Mouse (Mus musculus): ENCODE measurements around the gene Arl15. TPM values are rescaled to one million over a fixed set of nuclear protein-coding genes. Genes with fewer than 3 reads are reported as not detected.

Arl15 gene
- polyA plus RNA-seq, 1 experiment from 2014 or later = 11.8 TPM

- no peak overlapping the region for H3K9ac ChIP-seq
- ATAC-seq (ENCODE audit: insufficient read depth) (no peak), DNase-seq (no peak)
- WGBS = 84% methylated on average over 7 of the region's 7 CpGs
- H3K27me3 ChIP-seq (ENCODE audit: insufficient read depth, low read length) = no peaks in the 10 kb centered on the region
- H3K9me3 ChIP-seq (ENCODE audit: low read depth, low read length) = no peaks in the 10 kb centered on the region
- no peak for TF ChIP-seq CTCF (IDR thresholded peaks at IDR 0.05; ENCODE audit: low read depth)
- H3K4me3 ChIP-seq (ENCODE audit: low read depth, low read length) = no peak overlapping the region
- no peak overlapping the region for H3K4me2 ChIP-seq
- H3K4me1 ChIP-seq (ENCODE audit: insufficient read depth) = no peaks in the 10 kb centered on the region
- H3K27ac ChIP-seq (ENCODE audit: low read depth) = no peak overlapping the region
- no peaks in the 10 kb centered on the region for H3K36me3 ChIP-seq (ENCODE audit: insufficient read depth)
These were observed 313.2 kb downstream of the Arl15 start for GRCm38 (mm10) chr13:114107499-114107898.

- no peak for DNase-seq
- Histone ChIP-seq H3K27me3 (ENCODE audit: insufficient read depth, low read length) (no peaks in the 10 kb centered on the region), H3K9me3 (ENCODE audit: low read depth, low read length) (no peaks in the 10 kb centered on the region), H3K4me2 (no peak overlapping the region), H3K36me3 (ENCODE audit: insufficient read depth) (no peaks in the 10 kb centered on the region), H3K4me3 (ENCODE audit: low read depth, low read length) (no peak overlapping the region), H3K9ac (no peak overlapping the region), H3K27ac (ENCODE audit: low read depth) (no peak overlapping the region), H3K4me1 (ENCODE audit: insufficient read depth) (no peaks in the 10 kb centered on the region)
- 79% methylated on average over 10 of the region's 10 CpGs for WGBS
- no peak for TF ChIP-seq CTCF (IDR thresholded peaks at IDR 0.05; ENCODE audit: low read depth)
- no peak for ATAC-seq (ENCODE audit: insufficient read depth)
These were observed 315.1 kb downstream of the Arl15 start for GRCm38 (mm10) chr13:114109441-114109840.

- no peak for TF ChIP-seq CTCF (IDR thresholded peaks at IDR 0.05; ENCODE audit: low read depth)
- Histone ChIP-seq H3K27me3 (ENCODE audit: insufficient read depth, low read length) (no peaks in the 10 kb centered on the region), H3K36me3 (ENCODE audit: insufficient read depth) (no peaks in the 10 kb centered on the region), H3K9me3 (ENCODE audit: low read depth, low read length) (no peaks in the 10 kb centered on the region), H3K4me3 (ENCODE audit: low read depth, low read length) (no peak overlapping the region), H3K27ac (ENCODE audit: low read depth) (no peak overlapping the region), H3K9ac (no peak overlapping the region), H3K4me1 (ENCODE audit: insufficient read depth) (no peaks in the 10 kb centered on the region), H3K4me2 (no peak overlapping the region)
- ATAC-seq (ENCODE audit: insufficient read depth) (no peak), DNase-seq (no peak)
- WGBS = 40% methylated on average over 4 of the region's 4 CpGs
These were observed 315.5 kb downstream of the Arl15 start for GRCm38 (mm10) chr13:114109845-114110244.

GRCm38 (mm10) chr13:114113516-114113915 lies 319.2 kb downstream of the Arl15 start:
- Histone ChIP-seq H3K27me3 (ENCODE audit: insufficient read depth, low read length) (no peaks in the 10 kb centered on the region), H3K4me3 (ENCODE audit: low read depth, low read length) (no peak overlapping the region), H3K4me1 (ENCODE audit: insufficient read depth) (no peaks in the 10 kb centered on the region), H3K27ac (ENCODE audit: low read depth) (no peak overlapping the region), H3K36me3 (ENCODE audit: insufficient read depth) (no peaks in the 10 kb centered on the region), H3K9ac (no peak overlapping the region), H3K4me2 (no peak overlapping the region), H3K9me3 (ENCODE audit: low read depth, low read length) (no peaks in the 10 kb centered on the region)
- WGBS = 69% methylated on average over 2 of the region's 2 CpGs
- DNase-seq = no peak
- TF ChIP-seq CTCF (IDR thresholded peaks at IDR 0.05; ENCODE audit: low read depth) = no peak
- no peak for ATAC-seq (ENCODE audit: insufficient read depth)

- no peaks in the 10 kb centered on the region for H3K9me3 ChIP-seq (ENCODE audit: low read depth, low read length)
- no peak overlapping the region for H3K4me3 ChIP-seq (ENCODE audit: low read depth, low read length)
- H3K36me3 ChIP-seq (ENCODE audit: insufficient read depth) = no peaks in the 10 kb centered on the region
- DNase-seq = no peak
- 87% methylated on average over 12 of the region's 12 CpGs for WGBS
- H3K9ac ChIP-seq = no peak overlapping the region
- ATAC-seq (ENCODE audit: insufficient read depth) = no peak
- no peaks in the 10 kb centered on the region for H3K27me3 ChIP-seq (ENCODE audit: insufficient read depth, low read length)
- H3K27ac ChIP-seq (ENCODE audit: low read depth) = no peak overlapping the region
- no peak overlapping the region for H3K4me2 ChIP-seq
- no peak for TF ChIP-seq CTCF (IDR thresholded peaks at IDR 0.05; ENCODE audit: low read depth)
- H3K4me1 ChIP-seq (ENCODE audit: insufficient read depth) = no peaks in the 10 kb centered on the region
These were observed 320.3 kb downstream of the Arl15 start for GRCm38 (mm10) chr13:114114586-114114985.

DNA sequence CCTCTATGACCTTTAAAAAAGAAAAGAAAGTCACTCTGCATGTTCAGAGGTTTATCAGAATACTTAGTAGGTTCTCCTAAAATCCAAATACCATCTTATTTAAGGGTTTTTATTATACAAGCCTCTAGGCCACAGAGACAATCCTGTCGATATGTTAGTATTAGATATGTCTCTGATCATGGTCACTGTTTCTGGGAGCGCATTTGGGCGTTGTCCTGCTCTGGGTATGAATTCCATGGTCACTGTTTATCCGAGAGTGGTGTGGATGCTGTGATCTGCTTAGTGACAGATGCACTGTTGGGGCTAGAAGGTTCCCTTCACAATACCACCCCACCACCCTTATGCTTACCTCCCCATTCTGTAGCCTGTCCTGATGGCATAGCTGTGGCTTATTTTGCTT lies 320.8 kb downstream of the Arl15 start:
- Histone ChIP-seq H3K4me1 (ENCODE audit: insufficient read depth) (no peaks in the 10 kb centered on the region), H3K9ac (no peak overlapping the region), H3K36me3 (ENCODE audit: insufficient read depth) (no peaks in the 10 kb centered on the region), H3K4me2 (no peak overlapping the region), H3K27me3 (ENCODE audit: insufficient read depth, low read length) (no peaks in the 10 kb centered on the region), H3K9me3 (ENCODE audit: low read depth, low read length) (no peaks in the 10 kb centered on the region), H3K4me3 (ENCODE audit: low read depth, low read length) (no peak overlapping the region), H3K27ac (ENCODE audit: low read depth) (no peak overlapping the region)
- 87% methylated on average over 4 of the region's 4 CpGs for WGBS
- no peak for ATAC-seq (ENCODE audit: insufficient read depth)
- TF ChIP-seq CTCF (IDR thresholded peaks at IDR 0.05; ENCODE audit: low read depth) = no peak
- no peak for DNase-seq

DNA sequence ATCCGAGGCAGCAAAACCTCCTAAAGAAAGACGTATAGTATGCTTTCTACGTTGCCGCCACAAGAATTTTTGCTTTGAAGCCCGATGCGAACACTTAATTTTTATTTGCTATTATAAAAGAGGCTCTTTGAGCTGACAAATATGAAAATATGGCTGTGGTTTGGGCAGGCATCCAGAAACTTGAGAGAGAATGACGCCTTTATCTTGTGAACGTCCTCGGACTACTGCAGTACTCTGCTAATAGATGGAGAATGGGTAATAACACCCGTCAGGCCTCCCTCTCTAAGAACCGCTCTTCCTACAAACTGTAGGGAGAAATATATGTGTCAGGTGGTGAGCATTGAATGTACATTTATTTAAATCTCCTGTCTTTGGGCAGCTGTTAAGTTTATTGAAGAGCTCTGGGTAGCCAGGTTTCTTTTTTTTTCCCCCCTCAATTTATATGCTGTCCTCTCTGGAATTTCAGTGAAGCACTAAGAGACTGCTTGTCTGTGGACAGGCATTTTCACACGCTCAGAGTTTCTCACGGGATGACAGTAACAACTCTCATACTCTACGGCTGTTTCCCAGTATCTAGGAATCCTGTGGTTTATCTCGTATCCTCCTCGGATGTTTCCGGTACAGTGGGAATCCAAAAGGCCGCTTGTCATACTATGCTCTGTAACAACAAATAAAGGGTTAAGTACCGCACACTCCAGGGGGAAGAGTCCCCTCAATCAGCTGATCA lies 324.0 kb downstream of the Arl15 start:
- DNase-seq (peak; percentile 86), ATAC-seq (ENCODE audit: insufficient read depth) (peak; percentile 83; the same call in 1 of the 2 replicates)
- 29% methylated on average over 19 of the region's 19 CpGs for WGBS
- Histone ChIP-seq H3K4me1 (ENCODE audit: insufficient read depth) (no peaks in the 10 kb centered on the region), H3K27ac (ENCODE audit: low read depth) (no peak overlapping the region), H3K36me3 (ENCODE audit: insufficient read depth) (no peaks in the 10 kb centered on the region), H3K4me2 (peak overlapping the region; percentile 21; the same call in 1 of the 2 replicates), H3K27me3 (ENCODE audit: insufficient read depth, low read length) (no peaks in the 10 kb centered on the region), H3K9ac (no peak overlapping the region), H3K4me3 (ENCODE audit: low read depth, low read length) (no peak overlapping the region), H3K9me3 (ENCODE audit: low read depth, low read length) (no peaks in the 10 kb centered on the region)
- TF ChIP-seq CTCF (IDR thresholded peaks at IDR 0.05; ENCODE audit: low read depth) = no peak
